Mouse (Mus musculus) liver, adult 2 months (tissue): Measurements from ENCODE around the gene Eef2. TPM values are rescaled to one million over a fixed set of nuclear protein-coding genes. Genes with fewer than 3 reads are reported as not detected.

Source experiments
- DNase-seq: peaks from one replicate; pipeline ENCODE4 v3.0.0-alpha.2; 2011; ENCODE audit warnings: low read depth, low spot score; ENCODE audit errors: extremely low read depth
- H3K27ac ChIP-seq: fragments of 200-500 bp; replicated peaks from 2 replicates; pipeline ENCODE4 v1.5.1; 2012; ENCODE audit warnings: low read depth, mild to moderate bottlenecking, control low read depth, inconsistent platforms, low read length; ENCODE audit not compliant: insufficient read depth
- H3K27me3 ChIP-seq: fragments of 200-500 bp; 2 replicates; pipeline ENCODE4 v1.6.1; 2012; ENCODE audit warnings: mild to moderate bottlenecking, moderate library complexity, low read length, inconsistent platforms; ENCODE audit not compliant: control insufficient read depth, insufficient read depth
- H3K36me3 ChIP-seq: fragments of 200-500 bp; 2 replicates; pipeline ENCODE4 v1.6.1; 2012; ENCODE audit warnings: low read length, inconsistent platforms; ENCODE audit not compliant: control insufficient read depth, insufficient read depth
- H3K4me1 ChIP-seq: fragments of 200-500 bp; 2 replicates; pipeline ENCODE4 v1.6.1; 2011; ENCODE audit warnings: low read length; ENCODE audit not compliant: control insufficient read depth, insufficient read depth
- H3K4me3 ChIP-seq: fragments of 200-500 bp; 2 replicates; pipeline ENCODE4 v1.5.1; 2011; ENCODE audit warnings: low read depth, mild to moderate bottlenecking, control low read depth, low read length, moderate library complexity; ENCODE audit not compliant: insufficient read depth
- H3K79me2 ChIP-seq: fragments of 200-500 bp; 2 replicates; pipeline ENCODE4 v1.6.1; 2012; ENCODE audit warnings: inconsistent platforms, mild to moderate bottlenecking, low read length, moderate library complexity; ENCODE audit not compliant: control insufficient read depth, insufficient read depth
- H3K9ac ChIP-seq: fragments of 200-500 bp; 2 replicates; pipeline ENCODE4 v1.6.1; 2012; ENCODE audit warnings: low read depth, mild to moderate bottlenecking, control low read depth, inconsistent platforms, low read length
- CTCF ChIP-seq: fragments of 200-500 bp; IDR thresholded peaks from 2 replicates; pipeline ENCODE4 v1.5.1; 2011; ENCODE audit warnings: low read depth, low read length, control low read depth
- POLR2A ChIP-seq: fragments of 200-500 bp; IDR thresholded peaks from 2 replicates; pipeline ENCODE4 v1.6.1; 2011; ENCODE audit warnings: low read length, control low read depth; ENCODE audit not compliant: insufficient read depth; ENCODE audit errors: extremely low read depth
- WGBS: fragments of 180-500 bp; shearing (Covaris S2); methylation state at CpG from one replicate; pipeline ENCODE4 v1.1.7; 2018; 5-methylcytosine and 5-hydroxymethylcytosine counted together
- polyA plus RNA-seq: library from polyadenylated mRNA; depleted of rRNA; stranded (reverse); fragments of >200 nt; gene quantifications from 2 replicates; pipeline ENCODE4 v1.2.3, GENCODE M21; 2012
- total RNA-seq: library from RNA; depleted of rRNA; stranded (reverse); fragments of >200 nt; gene quantifications from 2 replicates; pipeline ENCODE4 v1.2.3, GENCODE M21; 2014

Eef2 gene
- total and polyA plus RNA-seq, 2 experiments: 812 to 1,204 TPM

DNA sequence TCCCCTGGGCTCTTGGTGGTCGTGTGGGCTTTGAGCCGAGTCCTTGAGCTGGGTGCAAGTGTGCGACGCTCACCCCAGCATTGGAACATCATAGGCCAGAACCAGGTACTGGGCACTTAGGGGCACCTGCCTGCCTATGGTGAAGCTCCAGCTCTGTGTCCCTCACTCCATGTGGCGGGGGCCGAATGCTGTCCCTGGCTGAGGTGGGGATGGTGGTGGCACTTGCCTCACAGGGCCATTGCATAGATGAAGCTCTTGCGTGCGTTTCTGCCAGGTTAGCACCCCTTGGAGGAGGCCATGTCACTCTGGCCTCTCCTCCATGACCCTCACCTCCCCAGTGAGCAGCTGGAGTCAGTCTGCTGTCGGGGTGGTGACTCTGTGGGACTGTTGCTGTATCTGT is 10.7 kb downstream of the Eef2 start:
- TF ChIP-seq CTCF: no peak
- TF ChIP-seq POLR2A: no peak
- Histone ChIP-seq H3K27ac (no peak overlapping the region), H3K36me3 (peaks cover 2% of the 10 kb centered on the region; the same call in 1 of the 2 replicates), H3K4me1 (peaks cover 11% of the 10 kb centered on the region), H3K9ac (no peak overlapping the region), H3K4me3 (no peak overlapping the region), H3K27me3 (no peaks in the 10 kb centered on the region), H3K79me2 (peaks cover 9% of the 10 kb centered on the region; the same call in 1 of the 2 replicates)
- WGBS: 97% methylated on average over 9 of the region's 9 CpGs
- no peak for DNase-seq

DNA sequence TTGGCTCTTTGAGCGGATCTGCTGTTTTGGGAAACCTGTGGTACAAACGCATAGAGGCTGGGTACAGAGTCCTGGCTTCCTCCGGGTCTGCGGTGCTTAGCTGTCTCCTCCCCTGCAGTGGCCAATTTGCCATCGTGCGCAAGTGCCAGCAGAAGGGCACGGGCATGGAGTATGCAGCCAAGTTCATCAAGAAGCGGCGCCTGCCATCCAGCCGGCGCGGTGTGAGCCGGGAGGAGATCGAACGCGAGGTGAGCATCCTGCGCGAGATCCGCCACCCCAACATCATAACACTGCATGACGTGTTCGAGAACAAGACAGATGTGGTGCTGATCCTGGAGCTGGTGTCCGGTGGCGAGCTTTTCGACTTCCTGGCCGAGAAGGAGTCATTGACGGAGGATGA is 13.4 kb downstream of the Eef2 start:
- no peak overlapping the region for H3K27ac ChIP-seq
- H3K4me3 ChIP-seq: no peak overlapping the region
- no peaks in the 10 kb centered on the region for H3K36me3 ChIP-seq
- WGBS: 93% methylated on average over 26 of the region's 26 CpGs
- H3K79me2 ChIP-seq: no peaks in the 10 kb centered on the region; the same call in 1 of the 2 replicates
- H3K27me3 ChIP-seq: no peaks in the 10 kb centered on the region
- DNase-seq: no peak
- TF ChIP-seq POLR2A: no peak
- no peak for TF ChIP-seq CTCF
- H3K4me1 ChIP-seq: peaks cover 6% of the 10 kb centered on the region
- H3K9ac ChIP-seq: no peak overlapping the region

- Histone ChIP-seq H3K79me2 (no peaks in the 10 kb centered on the region; the same call in 1 of the 2 replicates), H3K9ac (no peak overlapping the region), H3K4me3 (no peak overlapping the region), H3K27me3 (no peaks in the 10 kb centered on the region), H3K4me1 (peaks cover 6% of the 10 kb centered on the region), H3K27ac (no peak overlapping the region), H3K36me3 (no peaks in the 10 kb centered on the region)
- TF ChIP-seq POLR2A: no peak
- TF ChIP-seq CTCF: peak; percentile 50
- 78% methylated on average over 31 of the region's 31 CpGs for WGBS
- no peak for DNase-seq
These were observed 13.9 kb downstream of the Eef2 start for GRCm38 (mm10) chr10:81190236-81190911.

GRCm38 (mm10) chr10:81190912-81191321 is 14.5 kb downstream of the Eef2 start:
- Histone ChIP-seq H3K27ac (no peak overlapping the region), H3K4me3 (no peak overlapping the region), H3K36me3 (no peaks in the 10 kb centered on the region), H3K9ac (no peak overlapping the region), H3K79me2 (no peaks in the 10 kb centered on the region; the same call in 1 of the 2 replicates), H3K27me3 (no peaks in the 10 kb centered on the region), H3K4me1 (peaks cover 6% of the 10 kb centered on the region)
- no peak for DNase-seq
- 67% methylated on average over 6 of the region's 6 CpGs for WGBS
- no peak for TF ChIP-seq POLR2A
- TF ChIP-seq CTCF: peak; percentile 63

DNA sequence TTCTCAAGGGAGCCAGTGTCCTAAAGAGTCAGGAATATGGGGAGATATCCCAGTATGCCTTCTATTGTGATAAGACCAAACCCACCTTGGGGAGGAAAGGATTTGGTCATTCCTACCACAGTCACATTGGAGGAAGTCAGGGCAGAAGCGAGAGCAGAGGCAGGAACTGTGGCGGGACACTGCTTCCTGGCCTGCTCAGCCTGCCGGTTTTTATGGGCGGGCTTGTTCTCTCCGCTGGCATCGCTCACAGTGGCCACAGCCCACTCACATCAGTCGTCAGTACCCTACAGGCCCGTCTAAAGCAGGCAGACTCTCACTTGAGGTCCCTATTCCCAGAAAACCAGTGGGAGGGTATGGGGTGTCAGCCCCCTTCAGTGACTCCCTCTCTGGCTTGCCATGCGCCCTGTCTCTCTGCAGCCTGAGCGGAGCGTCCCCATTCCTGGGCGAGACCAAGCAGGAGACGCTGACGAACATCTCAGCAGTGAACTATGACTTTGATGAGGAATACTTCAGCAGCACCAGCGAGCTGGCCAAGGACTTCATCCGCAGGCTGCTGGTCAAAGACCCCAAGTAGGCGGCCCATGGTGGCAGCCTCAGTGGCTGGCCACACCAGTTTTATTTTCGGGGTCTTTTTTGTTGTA is 15.0 kb downstream of the Eef2 start:
- H3K4me1 ChIP-seq: peaks cover 6% of the 10 kb centered on the region
- peak overlapping the region; percentile 9; the same call in 1 of the 2 replicates for H3K9ac ChIP-seq
- H3K27ac ChIP-seq: no peak overlapping the region
- 76% methylated on average over 18 of the region's 18 CpGs for WGBS
- H3K36me3 ChIP-seq: no peaks in the 10 kb centered on the region
- H3K4me3 ChIP-seq: no peak overlapping the region
- H3K27me3 ChIP-seq: no peaks in the 10 kb centered on the region
- H3K79me2 ChIP-seq: no peaks in the 10 kb centered on the region; the same call in 1 of the 2 replicates
- TF ChIP-seq CTCF (no peak), POLR2A (no peak)
- no peak for DNase-seq
